In the genomic region with DNA sequence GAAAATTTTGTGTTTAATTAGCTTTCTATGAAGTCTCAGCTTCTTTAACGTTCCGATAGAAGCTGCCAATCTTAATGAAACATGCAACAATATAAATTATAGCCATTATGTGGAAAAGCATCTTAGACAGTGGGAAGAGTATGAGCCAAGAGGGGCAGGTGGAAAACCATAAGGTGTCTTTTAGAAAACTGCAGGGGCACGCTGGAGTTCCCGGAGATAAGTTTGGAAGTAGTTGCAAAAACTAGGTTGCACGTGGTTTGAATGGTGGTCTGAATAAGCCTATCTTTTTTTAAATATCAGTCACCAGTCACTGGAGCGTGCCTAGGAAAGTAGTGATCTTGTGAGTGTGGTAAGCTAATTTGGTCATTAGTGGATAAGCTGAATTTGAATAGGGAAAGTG, we compare ENCODE assay signal across 17 mouse cellular contexts.
"Had no signal": no experiment of that assay in that cellular context is flagged by ENCODE, and none has a peak within 500 bp of the region (broad histone marks: within the 10 kb centered on the region; RNA-seq: fewer than 3 reads in every experiment).

No protein-coding gene starts in this region.

- DNase-seq: gastrocnemius, postnatal 14 days; gastrocnemius, postnatal 36 days; heart, adult 11 months; heart, adult 2 months; heart, postnatal 14 days; heart, postnatal 36 days; kidney, adult 11 months; kidney, adult 2 months; kidney, adult 9 months; kidney, postnatal 10 days; kidney, postnatal 25 days; kidney, postnatal 4 days; liver; liver, embryonic 13.5 days; liver, postnatal 0 days had no signal

- ATAC-seq: hindbrain, postnatal 0 days; intestine, embryonic 16.5 days; liver, postnatal 0 days had no signal
